Mouse (Mus musculus) layer of hippocampus, adult 18-20 months (tissue): ENCODE results near the gene Ankfn1. TPM values are rescaled to one million over a fixed set of nuclear protein-coding genes. Genes with fewer than 3 reads are reported as not detected.

Experiments
- DNase-seq, 2 experiments: peaks; one replicate each; pipeline ENCODE4 v3.0.0; 2022; ENCODE audit warnings: low spot score in 2 of 2
- total RNA-seq, 2 experiments: library from RNA; stranded (reverse); gene quantifications; 2 replicates each; pipeline ENCODE4 v1.2.3; 2021

Ankfn1 gene
- total RNA-seq, 2 experiments from 2014 or later: 1.2 to 1.9 TPM

GRCm38 (mm10) chr11:89693686-89694085 lies 83.8 kb downstream of the Ankfn1 start:
- no peak for DNase-seq

- DNase-seq: no peak
Observed at GRCm38 (mm10) chr11:89676922-89677321, 100.5 kb downstream of the Ankfn1 start.

GRCm38 (mm10) chr11:89673916-89674507 lies 103.4 kb downstream of the Ankfn1 start:
- DNase-seq: no peak

GRCm38 (mm10) chr11:89672510-89673085 lies 104.9 kb downstream of the Ankfn1 start:
- no peak for DNase-seq

GRCm38 (mm10) chr11:89665170-89665880 lies 112.1 kb downstream of the Ankfn1 start:
- no peak for DNase-seq

- no peak for DNase-seq
Observed at GRCm38 (mm10) chr11:89659048-89659447, 118.4 kb downstream of the Ankfn1 start.

GRCm38 (mm10) chr11:89656556-89656955 lies 120.9 kb downstream of the Ankfn1 start:
- DNase-seq: no peak

- DNase-seq: no peak
Observed at GRCm38 (mm10) chr11:89635740-89636139, 141.7 kb downstream of the Ankfn1 start.

GRCm38 (mm10) chr11:89631315-89631714 lies 146.1 kb downstream of the Ankfn1 start:
- DNase-seq: no peak

GRCm38 (mm10) chr11:89628562-89628961 lies 148.9 kb downstream of the Ankfn1 start:
- DNase-seq: no peak

- DNase-seq: no peak
Observed at GRCm38 (mm10) chr11:89627232-89627631, 150.2 kb downstream of the Ankfn1 start.

GRCm38 (mm10) chr11:89623698-89624445 lies 153.6 kb downstream of the Ankfn1 start:
- no peak for DNase-seq

GRCm38 (mm10) chr11:89619955-89620354 lies 157.5 kb downstream of the Ankfn1 start:
- no peak for DNase-seq

GRCm38 (mm10) chr11:89615806-89616205 lies 161.6 kb downstream of the Ankfn1 start:
- DNase-seq: peak in 1 of 2 experiments; percentile 37

- DNase-seq: no peak
Observed at GRCm38 (mm10) chr11:89611596-89611995, 165.9 kb downstream of the Ankfn1 start.

- DNase-seq: no peak
Observed at GRCm38 (mm10) chr11:89608071-89608470, 169.4 kb downstream of the Ankfn1 start.

- no peak for DNase-seq
Observed at GRCm38 (mm10) chr11:89607270-89607669, 170.2 kb downstream of the Ankfn1 start.

- no peak for DNase-seq
Observed at GRCm38 (mm10) chr11:89606346-89606745, 171.1 kb downstream of the Ankfn1 start.

- DNase-seq: no peak
Observed at GRCm38 (mm10) chr11:89602966-89603365, 174.5 kb downstream of the Ankfn1 start.

GRCm38 (mm10) chr11:89600921-89601515 lies 176.4 kb downstream of the Ankfn1 start:
- no peak for DNase-seq

GRCm38 (mm10) chr11:89590273-89590874 lies 187.1 kb downstream of the Ankfn1 start:
- DNase-seq: no peak
